Mouse (Mus musculus): ENCODE data around the gene Tnp2.

- TF ChIP-seq EP300 (optimal IDR thresholded peaks at IDR 0.05) (no peak), CTCF (IDR thresholded peaks at IDR 0.05; ENCODE audit: low read depth) (no peak)
Measured at GRCm38 (mm10) chr16:10763540-10764264, 24.8 kb downstream of the Tnp2 start.
